ENCODE assay signal across 8 mouse cellular contexts in the genomic region with DNA sequence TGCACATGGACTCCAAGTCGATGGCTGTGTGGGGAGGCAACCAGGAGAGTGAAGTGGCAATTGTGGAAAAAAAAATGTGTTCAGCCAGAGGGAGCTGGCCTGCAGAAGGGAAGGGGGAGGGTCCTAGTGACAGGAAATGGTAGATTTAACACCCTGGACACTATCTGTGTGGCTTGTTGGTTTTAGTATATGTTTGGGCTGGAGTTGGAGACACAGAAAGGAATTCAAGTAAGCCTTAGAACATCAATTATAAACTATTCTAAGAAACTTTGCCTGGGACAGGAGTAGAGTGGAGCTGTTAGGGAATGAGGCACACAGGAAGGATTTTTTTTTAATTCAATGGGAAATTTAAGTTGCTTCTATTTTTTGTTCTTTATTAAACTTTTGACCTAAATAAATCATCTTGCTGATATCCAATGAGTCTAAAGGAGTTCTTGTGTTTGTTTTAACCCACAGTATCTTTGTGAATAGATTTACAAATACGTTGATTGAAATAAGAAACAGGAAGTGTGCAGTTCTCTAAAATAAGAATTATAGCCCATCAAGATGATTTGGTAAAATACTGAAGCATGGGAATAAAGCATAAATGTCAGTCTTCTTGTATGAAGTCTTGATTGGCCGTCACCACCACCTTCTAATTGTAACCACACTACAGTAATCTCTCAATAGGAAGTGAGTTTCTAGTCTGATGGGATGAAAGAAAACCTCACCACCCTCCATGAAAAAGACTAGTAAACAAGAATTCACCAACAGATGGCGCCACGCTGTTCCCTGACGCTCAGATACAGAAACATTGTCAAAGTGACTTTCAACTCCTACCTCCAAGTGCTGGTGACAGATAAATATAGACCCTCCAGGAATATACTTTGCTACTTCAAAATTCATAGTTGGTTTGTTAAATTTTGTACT. TPM values are rescaled to one million over a fixed set of nuclear protein-coding genes. Genes with fewer than 3 reads are reported as not detected.
DNase-seq lines count a peak whose midpoint lies in the region; ATAC-seq and TF ChIP-seq lines count a peak whose summit lies in the region.

No protein-coding gene starts in this region.

- TF ChIP-seq CTCF in layer of hippocampus, adult 2 months (conservative IDR thresholded peaks at IDR 0.05) = peak; percentile 72

- peak; percentile 52 for DNase-seq in embryonic facial prominence, embryonic 11.5 days (ENCODE audit: low spot score)
- DNase-seq in embryonic facial prominence, embryonic 10.5 days (ENCODE audit: low spot score) = no peak
- peak in 1 of 2 experiments; percentile 16 for DNase-seq in layer of hippocampus, adult 2 months (ENCODE audit: low spot score in 2 of 2)
- DNase-seq in layer of hippocampus, postnatal 10 days (ENCODE audit: low spot score in 2 of 2) = no peak
- DNase-seq in CD4-positive helper T cell, adult 2 months (ENCODE audit: low read depth, low spot score) = peak; percentile 5
- DNase-seq in forelimb bud, embryonic 11.5 days (ENCODE audit: low read depth, low spot score) = peak; percentile 36
- DNase-seq in neural tube, embryonic 10.5 days (ENCODE audit: extremely low spot score, low spot score) = no peak
- DNase-seq in urinary bladder, postnatal 10 days (ENCODE audit: low spot score) = no peak

- no peak overlapping the region for H3K4me2 ChIP-seq in embryonic facial prominence, embryonic 11.5 days (ENCODE audit: low read depth, low read length)

- no peaks in the 10 kb centered on the region for H3K27me3 ChIP-seq in embryonic facial prominence, embryonic 11.5 days (ENCODE audit: control insufficient read depth, insufficient read depth, low read length)
- no peaks in the 10 kb centered on the region for H3K27me3 ChIP-seq in embryonic facial prominence, embryonic 10.5 days (replicated peaks; ENCODE audit: low read depth, poor library complexity, severe bottlenecking)

- no peak overlapping the region for H3K9ac ChIP-seq in embryonic facial prominence, embryonic 11.5 days (replicated peaks; ENCODE audit: low read length)

- H3K9me3 ChIP-seq in embryonic facial prominence, embryonic 11.5 days (replicated peaks; ENCODE audit: control insufficient read depth, low read length) = no peaks in the 10 kb centered on the region
- no peaks in the 10 kb centered on the region for H3K9me3 ChIP-seq in embryonic facial prominence, embryonic 10.5 days

- no peak for ATAC-seq in embryonic facial prominence, embryonic 11.5 days (replicated peaks; ENCODE audit: insufficient number of reproducible peaks, low FRiP score, low TSS enrichment, low read depth)

- H3K36me3 ChIP-seq in embryonic facial prominence, embryonic 11.5 days (replicated peaks; ENCODE audit: control insufficient read depth, insufficient read depth, low read depth, low read length) = no peaks in the 10 kb centered on the region
- H3K36me3 ChIP-seq in embryonic facial prominence, embryonic 10.5 days (replicated peaks) = no peaks in the 10 kb centered on the region

- H3K4me3 ChIP-seq in embryonic facial prominence, embryonic 11.5 days (ENCODE audit: low read depth, low read length) = no peak overlapping the region
- no peak overlapping the region for H3K4me3 ChIP-seq in embryonic facial prominence, embryonic 10.5 days
- no peak overlapping the region for H3K4me3 ChIP-seq in layer of hippocampus, adult 2 months

- WGBS in embryonic facial prominence, embryonic 11.5 days = 52% methylated on average over 6 of the region's 6 CpGs
- WGBS in embryonic facial prominence, embryonic 10.5 days = 48% methylated on average over 6 of the region's 6 CpGs

- no peaks in the 10 kb centered on the region for H3K4me1 ChIP-seq in embryonic facial prominence, embryonic 11.5 days (ENCODE audit: control insufficient read depth, insufficient read depth, low read length)
- H3K4me1 ChIP-seq in embryonic facial prominence, embryonic 10.5 days = no peaks in the 10 kb centered on the region

- H3K27ac ChIP-seq in embryonic facial prominence, embryonic 11.5 days (replicated peaks; ENCODE audit: low read depth, low read length) = no peak overlapping the region
- H3K27ac ChIP-seq in embryonic facial prominence, embryonic 10.5 days (replicated peaks) = no peak overlapping the region
- H3K27ac ChIP-seq in layer of hippocampus, adult 2 months = no peak overlapping the region

RNA-seq across cellular contexts. Expression of gene Shisa3, which starts 27.7 kb away (rescaled TPM):
- 7.4 and 8.4 TPM in 2 replicates for polyA plus RNA-seq in embryonic facial prominence, embryonic 11.5 days (2014; fragmentation: Nextera tagmentation; extraction: Ambion mirVana)
- polyA plus RNA-seq in embryonic facial prominence, embryonic 10.5 days (2016; fragmentation: Nextera tagmentation; extraction: Ambion mirVana) = 3.5 and 6.7 TPM in 2 replicates
- 1 to 10 TPM in 1 of 2 experiments, under 1 TPM in 1; 0.52 to 1.2 TPM for total RNA-seq in layer of hippocampus, adult 2 months (2021)
- under 1 TPM; 0.42 to 0.48 TPM for total RNA-seq in layer of hippocampus, postnatal 10 days (2021)

Comparison
In these comparisons a context has a peak if more than half of its experiments do, and no peak if none do; other contexts are left out.
1. DNase-seq: peak in embryonic facial prominence, embryonic 11.5 days (single experiment), CD4-positive helper T cell, adult 2 months (single experiment) and forelimb bud, embryonic 11.5 days (single experiment); none in embryonic facial prominence, embryonic 10.5 days (single experiment), layer of hippocampus, postnatal 10 days (0 of 2), neural tube, embryonic 10.5 days (single experiment) and urinary bladder, postnatal 10 days (single experiment).